Mouse (Mus musculus): ENCODE results near the gene Abcc3. TPM values are rescaled to one million over a fixed set of nuclear protein-coding genes. Genes with fewer than 3 reads are reported as not detected.

Abcc3 gene
- polyA plus RNA-seq, 1 experiment from 2014 or later, result 5.3 TPM

GRCm38 (mm10) chr11:94346611-94347010 is 46.2 kb downstream of the Abcc3 start:
- no peak; the same call in 1 of the 2 replicates for ATAC-seq (ENCODE audit: borderline replicate concordance, extremely low read depth, low FRiP score, low TSS enrichment)
- no peak overlapping the region for H3K4me2 ChIP-seq
- H3K9ac ChIP-seq, result no peak overlapping the region
- peaks cover 31% of the 10 kb centered on the region for H3K4me1 ChIP-seq
- H3K27me3 ChIP-seq, result no peaks in the 10 kb centered on the region
- WGBS, result 30% methylated on average over 3 of the region's 3 CpGs
- no peak overlapping the region for H3K27ac ChIP-seq
- H3K36me3 ChIP-seq, result no peaks in the 10 kb centered on the region
- H3K4me3 ChIP-seq, result no peak overlapping the region
- H3K9me3 ChIP-seq, result no peaks in the 10 kb centered on the region

GRCm38 (mm10) chr11:94345926-94346325 is 46.9 kb downstream of the Abcc3 start:
- Histone ChIP-seq H3K27me3 (no peaks in the 10 kb centered on the region), H3K9me3 (no peaks in the 10 kb centered on the region), H3K4me2 (no peak overlapping the region), H3K9ac (no peak overlapping the region), H3K4me3 (no peak overlapping the region), H3K27ac (no peak overlapping the region), H3K4me1 (peaks cover 31% of the 10 kb centered on the region), H3K36me3 (0 out of 2 replicates have a peak, but pooled peaks cover under 1% of the 10 kb centered on the region)
- WGBS, result 73% methylated on average over 10 of the region's 10 CpGs
- no peak for ATAC-seq (ENCODE audit: borderline replicate concordance, extremely low read depth, low FRiP score, low TSS enrichment)

DNA sequence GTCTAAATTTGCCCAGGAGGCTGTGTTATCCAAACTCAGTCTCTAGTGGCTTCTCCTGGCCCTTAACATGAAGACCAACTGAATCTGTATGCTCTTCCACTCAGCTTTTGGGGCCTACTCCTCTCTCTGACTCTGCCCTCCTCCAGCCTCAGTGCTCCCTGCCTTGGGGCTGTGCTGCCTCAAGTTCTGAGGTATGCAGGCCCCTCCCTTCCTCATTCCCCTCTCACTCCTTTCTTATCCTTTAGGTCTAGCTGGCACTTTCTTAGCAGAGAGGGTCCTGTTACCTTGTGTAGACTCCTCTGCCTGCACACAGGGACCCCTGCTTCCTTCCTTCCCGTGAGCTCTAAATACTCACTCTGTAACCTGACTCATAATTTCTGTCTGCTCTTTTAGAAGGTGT is 48.3 kb downstream of the Abcc3 start:
- no peak overlapping the region for H3K27ac ChIP-seq
- ATAC-seq (ENCODE audit: borderline replicate concordance, extremely low read depth, low FRiP score, low TSS enrichment), result no peak
- no peak overlapping the region for H3K9ac ChIP-seq

DNA sequence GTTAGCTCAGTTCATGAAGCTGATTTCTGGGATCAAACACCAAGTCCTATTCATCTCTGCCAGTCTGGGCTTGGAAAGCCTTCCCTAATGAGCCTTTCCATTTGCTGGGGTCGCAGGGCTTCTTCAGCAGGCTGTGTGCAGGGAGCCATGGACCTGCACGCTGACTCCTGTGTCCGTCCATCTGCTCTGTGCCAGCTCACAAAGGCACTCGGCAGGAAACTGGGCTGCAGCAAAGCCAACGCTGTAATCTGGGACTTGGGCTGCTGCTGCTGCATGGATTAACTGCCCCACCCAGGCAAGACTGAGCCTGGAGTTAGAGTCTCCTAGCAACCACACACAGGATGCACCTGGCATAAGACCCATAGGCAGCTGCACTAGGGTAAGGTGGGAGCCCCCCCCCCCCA is 48.8 kb downstream of the Abcc3 start:
- Histone ChIP-seq H3K4me2 (no peak overlapping the region), H3K27me3 (no peaks in the 10 kb centered on the region), H3K4me1 (peaks cover 35% of the 10 kb centered on the region), H3K27ac (no peak overlapping the region), H3K9ac (no peak overlapping the region), H3K4me3 (no peak overlapping the region), H3K36me3 (peaks cover 17% of the 10 kb centered on the region), H3K9me3 (no peaks in the 10 kb centered on the region)
- 38% methylated on average over 5 of the region's 5 CpGs for WGBS
- no peak for ATAC-seq (ENCODE audit: borderline replicate concordance, extremely low read depth, low FRiP score, low TSS enrichment)

More for the DNA sequence above, 48.3 kb downstream of the Abcc3 start:
- 23% methylated on average over 1 of the region's 1 CpGs for WGBS
- Histone ChIP-seq H3K27me3 (no peaks in the 10 kb centered on the region), H3K4me3 (no peak overlapping the region), H3K4me2 (no peak overlapping the region), H3K9me3 (no peaks in the 10 kb centered on the region), H3K4me1 (peaks cover 35% of the 10 kb centered on the region), H3K36me3 (peaks cover 12% of the 10 kb centered on the region)

DNA sequence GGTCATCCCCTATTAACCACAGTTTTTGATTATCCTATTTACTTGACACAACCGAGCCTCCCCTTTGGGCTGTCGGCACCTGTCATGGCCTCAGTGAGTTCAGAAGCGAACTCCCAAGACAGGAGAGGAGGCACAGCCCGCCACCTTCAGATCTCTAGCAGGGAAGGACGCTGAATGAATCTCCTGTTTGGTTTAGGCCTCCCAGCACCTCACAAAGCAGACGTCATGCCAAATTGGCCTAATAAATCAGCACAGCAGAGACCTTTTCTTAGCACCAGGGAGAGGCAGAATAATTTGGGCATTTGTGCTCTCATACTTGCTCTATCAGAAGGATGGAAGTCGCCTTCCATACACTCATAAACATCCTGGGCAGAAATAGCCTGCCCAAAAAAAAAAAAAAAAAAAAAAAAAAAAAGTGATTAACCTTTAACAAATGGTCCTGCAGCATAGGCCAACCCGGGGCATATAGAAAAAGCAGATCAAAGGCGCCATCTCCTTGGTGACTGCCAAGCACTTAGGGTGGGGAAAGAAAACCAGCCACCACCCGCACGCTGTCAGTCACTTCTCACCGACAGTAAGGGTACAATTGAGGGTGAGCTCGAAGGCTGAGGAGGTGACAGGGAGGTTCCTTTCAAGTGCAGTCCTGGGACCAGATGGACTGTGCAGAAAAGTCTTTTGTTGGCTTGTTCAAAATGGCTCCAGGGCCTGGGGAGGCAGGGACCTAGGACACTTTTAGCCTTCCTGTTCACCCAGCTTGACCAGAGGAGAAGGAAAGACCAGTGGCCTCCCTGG is 50.5 kb downstream of the Abcc3 start:
- Histone ChIP-seq H3K9ac (no peak overlapping the region), H3K4me3 (no peak overlapping the region), H3K27ac (peak overlapping the region; percentile 87), H3K4me1 (peaks cover 35% of the 10 kb centered on the region), H3K36me3 (peaks cover 32% of the 10 kb centered on the region), H3K27me3 (no peaks in the 10 kb centered on the region), H3K9me3 (no peaks in the 10 kb centered on the region), H3K4me2 (no peak overlapping the region)
- 19% methylated on average over 13 of the region's 13 CpGs for WGBS
- ATAC-seq (ENCODE audit: borderline replicate concordance, extremely low read depth, low FRiP score, low TSS enrichment), result no peak

DNA sequence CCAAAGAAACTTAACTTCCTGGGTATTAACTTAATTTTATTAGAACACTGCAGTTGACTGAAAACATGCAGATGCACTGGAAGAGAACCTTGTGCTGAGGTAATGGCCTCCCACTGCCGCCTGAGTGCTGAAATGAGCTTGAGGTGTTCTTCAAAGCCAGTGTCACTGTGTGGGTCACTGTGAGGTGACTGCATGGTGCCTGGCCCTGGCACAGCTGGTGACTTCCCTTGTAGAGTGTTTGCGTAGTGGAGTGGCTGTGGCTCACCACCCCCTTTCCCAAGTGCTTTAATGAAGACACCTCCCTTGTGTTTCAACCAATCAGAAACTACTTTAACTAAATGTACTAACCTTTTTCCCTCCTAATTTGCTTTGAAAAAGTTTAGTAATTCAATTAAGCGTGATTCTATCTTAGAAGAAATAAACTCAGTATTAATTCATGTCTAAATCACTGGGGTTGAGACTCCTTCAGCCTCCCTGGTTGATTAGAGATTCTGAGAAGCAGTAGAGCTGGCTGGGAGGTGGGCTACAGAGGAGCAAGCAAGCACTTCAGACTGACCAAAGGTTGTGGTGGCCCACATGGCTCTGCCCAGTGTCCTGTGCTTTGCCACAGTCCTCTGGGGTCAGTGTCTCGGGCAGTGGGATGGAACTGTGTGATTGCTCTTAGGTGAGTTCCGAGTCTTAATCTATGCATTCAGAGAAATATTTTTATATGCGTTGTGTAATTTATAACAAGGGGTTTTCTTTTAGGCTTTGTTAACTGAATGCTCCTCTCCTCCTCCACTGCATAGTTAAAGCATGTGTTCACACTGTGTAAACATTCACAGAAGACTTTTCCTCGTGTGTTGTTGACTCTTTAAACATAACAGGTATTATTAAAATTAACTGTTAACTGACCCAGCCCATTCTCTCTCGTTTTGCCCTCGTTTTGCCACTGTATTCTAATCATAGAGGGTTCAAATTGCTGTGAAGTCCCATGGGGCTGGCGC is 51.6 kb downstream of the Abcc3 start:
- Histone ChIP-seq H3K36me3 (peaks cover 36% of the 10 kb centered on the region), H3K27me3 (no peaks in the 10 kb centered on the region), H3K4me2 (no peak overlapping the region), H3K9ac (no peak overlapping the region), H3K4me1 (peaks cover 35% of the 10 kb centered on the region), H3K27ac (peak overlapping the region; percentile 87), H3K4me3 (no peak overlapping the region), H3K9me3 (no peaks in the 10 kb centered on the region)
- peak; percentile 54; the same call in 1 of the 2 replicates for ATAC-seq (ENCODE audit: borderline replicate concordance, extremely low read depth, low FRiP score, low TSS enrichment)
- 46% methylated on average over 10 of the region's 10 CpGs for WGBS

- Histone ChIP-seq H3K9ac (no peak overlapping the region), H3K27ac (peak overlapping the region; percentile 11; the same call in 1 of the 2 replicates), H3K4me3 (no peak overlapping the region), H3K27me3 (no peaks in the 10 kb centered on the region), H3K4me2 (no peak overlapping the region), H3K9me3 (no peaks in the 10 kb centered on the region), H3K4me1 (peaks cover 32% of the 10 kb centered on the region), H3K36me3 (peaks cover 42% of the 10 kb centered on the region)
- 48% methylated on average over 18 of the region's 18 CpGs for WGBS
- no peak for ATAC-seq (ENCODE audit: borderline replicate concordance, extremely low read depth, low FRiP score, low TSS enrichment)
Measured at GRCm38 (mm10) chr11:94339732-94340585, 52.8 kb downstream of the Abcc3 start.

DNA sequence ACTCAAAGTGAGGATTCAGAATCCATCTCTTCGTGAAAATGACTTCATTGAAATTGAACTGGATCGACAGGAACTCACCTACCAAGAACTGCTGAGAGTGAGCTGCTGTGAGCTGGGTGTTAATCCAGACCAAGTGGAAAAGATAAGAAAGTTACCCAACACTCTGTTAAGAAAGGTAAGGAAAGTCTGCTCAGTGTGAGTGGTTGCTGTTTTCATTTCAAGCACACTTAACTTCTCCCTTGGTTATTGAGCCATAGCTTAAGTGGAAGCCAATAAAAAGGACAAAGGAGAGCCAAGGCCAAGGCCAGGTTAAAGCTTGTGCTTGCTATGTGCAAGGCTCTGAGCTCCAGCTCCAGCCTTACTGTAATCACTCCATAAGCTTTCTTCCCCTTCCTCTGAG is 54.5 kb downstream of the Abcc3 start:
- Histone ChIP-seq H3K4me2 (no peak overlapping the region), H3K27me3 (no peaks in the 10 kb centered on the region), H3K4me1 (peaks cover 18% of the 10 kb centered on the region), H3K9ac (no peak overlapping the region), H3K27ac (no peak overlapping the region), H3K36me3 (peaks cover 49% of the 10 kb centered on the region), H3K9me3 (no peaks in the 10 kb centered on the region), H3K4me3 (no peak overlapping the region)
- ATAC-seq (ENCODE audit: borderline replicate concordance, extremely low read depth, low FRiP score, low TSS enrichment), result no peak
- WGBS, result 69% methylated on average over 2 of the region's 2 CpGs

- Histone ChIP-seq H3K27me3 (no peaks in the 10 kb centered on the region), H3K4me2 (no peak overlapping the region), H3K36me3 (peaks cover 49% of the 10 kb centered on the region), H3K4me1 (0 out of 2 replicates have a peak, but pooled peaks cover 3% of the 10 kb centered on the region), H3K9me3 (no peaks in the 10 kb centered on the region), H3K27ac (no peak overlapping the region), H3K9ac (no peak overlapping the region), H3K4me3 (no peak overlapping the region)
- ATAC-seq (ENCODE audit: borderline replicate concordance, extremely low read depth, low FRiP score, low TSS enrichment), result no peak
Measured at GRCm38 (mm10) chr11:94336551-94336950, 56.2 kb downstream of the Abcc3 start.

- Histone ChIP-seq H3K4me1 (peaks cover 14% of the 10 kb centered on the region), H3K27me3 (no peaks in the 10 kb centered on the region), H3K36me3 (peaks cover 38% of the 10 kb centered on the region), H3K9ac (no peak overlapping the region), H3K4me2 (no peak overlapping the region), H3K9me3 (no peaks in the 10 kb centered on the region), H3K27ac (no peak overlapping the region), H3K4me3 (no peak overlapping the region)
- no peak for ATAC-seq (ENCODE audit: borderline replicate concordance, extremely low read depth, low FRiP score, low TSS enrichment)
- 89% methylated on average over 8 of the region's 8 CpGs for WGBS
Measured at GRCm38 (mm10) chr11:94334386-94334968, 58.3 kb downstream of the Abcc3 start.

- peaks cover 22% of the 10 kb centered on the region for H3K36me3 ChIP-seq
- H3K9ac ChIP-seq, result no peak overlapping the region
- ATAC-seq (ENCODE audit: borderline replicate concordance, extremely low read depth, low FRiP score, low TSS enrichment), result no peak
- H3K4me2 ChIP-seq, result no peak overlapping the region
- WGBS, result 83% methylated on average over 6 of the region's 6 CpGs
- H3K27ac ChIP-seq, result no peak overlapping the region
- peaks cover 24% of the 10 kb centered on the region for H3K4me1 ChIP-seq
- no peak overlapping the region for H3K4me3 ChIP-seq
- H3K9me3 ChIP-seq, result no peaks in the 10 kb centered on the region
- H3K27me3 ChIP-seq, result no peaks in the 10 kb centered on the region
Measured at GRCm38 (mm10) chr11:94332726-94333125, 60.1 kb downstream of the Abcc3 start.
